Mouse (Mus musculus): ENCODE results near the gene Qser1.
A peak's percentile ranks its signal among the peaks of the same experiment; 100 is the strongest.

Gene Qser1

GRCm38 (mm10) chr2:104817555-104818330, 1.2 kb upstream of the Qser1 start:
- DNase-seq (ENCODE audit: low read depth, low spot score) = no peak

GRCm38 (mm10) chr2:104816866-104817439, 393 bp upstream of the Qser1 start:
- peak; percentile 89 for DNase-seq (ENCODE audit: low read depth, low spot score)

- DNase-seq (ENCODE audit: low read depth, low spot score) = peak; percentile 55
Observed at GRCm38 (mm10) chr2:104815561-104816370, 794 bp downstream of the Qser1 start.

GRCm38 (mm10) chr2:104814181-104814951, 2.2 kb downstream of the Qser1 start:
- no peak for DNase-seq (ENCODE audit: low read depth, low spot score)

- DNase-seq (ENCODE audit: low read depth, low spot score) = no peak
Observed at GRCm38 (mm10) chr2:104805435-104805834, 11.1 kb downstream of the Qser1 start.

GRCm38 (mm10) chr2:104774763-104775162, 41.8 kb downstream of the Qser1 start:
- DNase-seq (ENCODE audit: low read depth, low spot score) = peak; percentile 20

GRCm38 (mm10) chr2:104768697-104769096, 47.9 kb downstream of the Qser1 start:
- no peak for DNase-seq (ENCODE audit: low read depth, low spot score)

GRCm38 (mm10) chr2:104764018-104764417, 52.5 kb downstream of the Qser1 start:
- no peak for DNase-seq (ENCODE audit: low read depth, low spot score)

- no peak for DNase-seq (ENCODE audit: low read depth, low spot score)
Observed at GRCm38 (mm10) chr2:104763134-104763703, 53.3 kb downstream of the Qser1 start.

- DNase-seq (ENCODE audit: low read depth, low spot score) = no peak
Observed at GRCm38 (mm10) chr2:104750611-104751010, 65.9 kb downstream of the Qser1 start.

- DNase-seq (ENCODE audit: low read depth, low spot score) = no peak
Observed at GRCm38 (mm10) chr2:104748652-104749183, 67.8 kb downstream of the Qser1 start.

- no peak for DNase-seq (ENCODE audit: low read depth, low spot score)
Observed at GRCm38 (mm10) chr2:104746251-104746650, 70.3 kb downstream of the Qser1 start.

- DNase-seq (ENCODE audit: low read depth, low spot score) = no peak
Observed at GRCm38 (mm10) chr2:104743971-104744370, 72.6 kb downstream of the Qser1 start.

GRCm38 (mm10) chr2:104743160-104743559, 73.4 kb downstream of the Qser1 start:
- no peak for DNase-seq (ENCODE audit: low read depth, low spot score)

- DNase-seq (ENCODE audit: low read depth, low spot score) = peak; percentile 88
Observed at GRCm38 (mm10) chr2:104742741-104743064, 73.9 kb downstream of the Qser1 start, which contains the start of gene Depdc7. Gene Depdc7 (minus strand): TSS chr2:104742878.

- DNase-seq (ENCODE audit: low read depth, low spot score) = no peak
Observed at GRCm38 (mm10) chr2:104741896-104742740, 74.4 kb downstream of the Qser1 start.

GRCm38 (mm10) chr2:104741015-104741758, 75.4 kb downstream of the Qser1 start:
- no peak for DNase-seq (ENCODE audit: low read depth, low spot score)

- DNase-seq (ENCODE audit: low read depth, low spot score) = no peak
Observed at GRCm38 (mm10) chr2:104740248-104740949, 76.2 kb downstream of the Qser1 start.

- DNase-seq (ENCODE audit: low read depth, low spot score) = no peak
Observed at GRCm38 (mm10) chr2:104739691-104740090, 76.9 kb downstream of the Qser1 start.
